Mouse (Mus musculus): ENCODE results near the gene Cox14.

GRCm38 (mm10) chr15:99721921-99722743, 3.3 kb upstream of the Cox14 start:
- TF ChIP-seq MAFK (IDR thresholded peaks at IDR 0.05; ENCODE audit: borderline replicate concordance, low read depth, low read length), result no peak
- no peak for TF ChIP-seq ZNF384 (IDR thresholded peaks at IDR 0.05; ENCODE audit: low read depth, low read length)
- TF ChIP-seq POLR2A (IDR thresholded peaks at IDR 0.05; ENCODE audit: control insufficient read depth in 1 of 2, insufficient read depth in 1 of 2, low read depth in 1 of 2, low read length in 2 of 2, poor library complexity in 1 of 2), result no peak
- no peak for TF ChIP-seq CTCF (IDR thresholded peaks at IDR 0.05 in 2 of 3, conservative IDR thresholded peaks at IDR 0.05 in 1 of 3; ENCODE audit: control insufficient read depth in 1 of 3, insufficient read depth in 1 of 3, low read depth in 2 of 3, low read length in 3 of 3, poor library complexity in 1 of 3, severe bottlenecking in 1 of 3)
- TF ChIP-seq MXI1 (IDR thresholded peaks at IDR 0.05; ENCODE audit: low read depth, low read length), result no peak
- no peak for TF ChIP-seq BHLHE40 (IDR thresholded peaks at IDR 0.05; ENCODE audit: borderline replicate concordance, low read depth, low read length)
- TF ChIP-seq CHD2 (IDR thresholded peaks at IDR 0.05; ENCODE audit: low read length), result no peak

Measured in MEL (cell line).